Mouse (Mus musculus) ES-Bruce4 (cell line): ENCODE measurements around the gene Tnfsf9.

Experiments used
- CTCF ChIP-seq: IDR thresholded peaks from one replicate; pipeline ENCODE4 v1.8.1; 2011; ENCODE audit warnings: low read depth, low read length
- POLR2A ChIP-seq: IDR thresholded peaks from one replicate; pipeline ENCODE4 v1.8.1; 2011; ENCODE audit warnings: low read length; ENCODE audit not compliant: insufficient read depth

GRCm38 (mm10) chr17:57107064-57107463, 1.9 kb downstream of the Tnfsf9 start:
- TF ChIP-seq CTCF (no peak), POLR2A (no peak)
